Mouse (Mus musculus): Measurements from ENCODE around the gene Atp6v0b. TPM values are rescaled to one million over a fixed set of nuclear protein-coding genes. Genes with fewer than 3 reads are reported as not detected.

The Atp6v0b gene
- polyA plus RNA-seq, 1 experiment from 2014 or later = 461 TPM

- H3K27me3 ChIP-seq = no peaks in the 10 kb centered on the region
- WGBS = 80% methylated on average over 6 of the region's 6 CpGs
- H3K27ac ChIP-seq (replicated peaks) = no peak overlapping the region
- H3K4me3 ChIP-seq = no peak overlapping the region
- peaks cover 2% of the 10 kb centered on the region; the same call in 1 of the 2 replicates for H3K36me3 ChIP-seq
- no peak overlapping the region for H3K4me2 ChIP-seq (replicated peaks)
- ATAC-seq (replicated peaks) = no peak
- no peaks in the 10 kb centered on the region for H3K9me3 ChIP-seq
- peaks cover 18% of the 10 kb centered on the region for H3K4me1 ChIP-seq
- H3K9ac ChIP-seq (replicated peaks) = no peak overlapping the region
Measured at GRCm38 (mm10) chr4:117867000-117867399, 20.1 kb downstream of the Atp6v0b start.

- no peak overlapping the region for H3K9ac ChIP-seq (replicated peaks)
- 52% methylated on average over 9 of the region's 9 CpGs for WGBS
- H3K4me1 ChIP-seq = peaks cover 18% of the 10 kb centered on the region
- no peak overlapping the region for H3K27ac ChIP-seq (replicated peaks)
- no peaks in the 10 kb centered on the region for H3K36me3 ChIP-seq
- no peaks in the 10 kb centered on the region for H3K9me3 ChIP-seq
- no peak overlapping the region for H3K4me3 ChIP-seq
- ATAC-seq (replicated peaks) = no peak
- H3K4me2 ChIP-seq (replicated peaks) = no peak overlapping the region
- no peaks in the 10 kb centered on the region for H3K27me3 ChIP-seq
Measured at GRCm38 (mm10) chr4:117866083-117866482, 21.1 kb downstream of the Atp6v0b start.

- no peak overlapping the region for H3K4me2 ChIP-seq (replicated peaks)
- no peaks in the 10 kb centered on the region for H3K9me3 ChIP-seq
- H3K27me3 ChIP-seq = no peaks in the 10 kb centered on the region
- H3K9ac ChIP-seq (replicated peaks) = no peak overlapping the region
- no peak overlapping the region for H3K4me3 ChIP-seq
- peaks cover 17% of the 10 kb centered on the region for H3K4me1 ChIP-seq
- H3K36me3 ChIP-seq = no peaks in the 10 kb centered on the region
- ATAC-seq (replicated peaks) = peak; percentile 89
- H3K27ac ChIP-seq (replicated peaks) = no peak overlapping the region
- 25% methylated on average over 4 of the region's 4 CpGs for WGBS
Measured at GRCm38 (mm10) chr4:117862823-117863222, 24.3 kb downstream of the Atp6v0b start.

GRCm38 (mm10) chr4:117860570-117860969 is 26.6 kb downstream of the Atp6v0b start:
- Histone ChIP-seq H3K27me3 (no peaks in the 10 kb centered on the region), H3K4me2 (replicated peaks) (no peak overlapping the region), H3K36me3 (no peaks in the 10 kb centered on the region), H3K4me3 (no peak overlapping the region), H3K27ac (replicated peaks) (no peak overlapping the region), H3K9ac (replicated peaks) (no peak overlapping the region), H3K4me1 (peaks cover 11% of the 10 kb centered on the region), H3K9me3 (no peaks in the 10 kb centered on the region)
- ATAC-seq (replicated peaks) = no peak
- 74% methylated on average over 9 of the region's 9 CpGs for WGBS

GRCm38 (mm10) chr4:117858794-117859193 is 28.3 kb downstream of the Atp6v0b start:
- H3K4me1 ChIP-seq = peaks cover 11% of the 10 kb centered on the region
- ATAC-seq (replicated peaks) = no peak
- H3K36me3 ChIP-seq = no peaks in the 10 kb centered on the region
- H3K9me3 ChIP-seq = no peaks in the 10 kb centered on the region
- no peak overlapping the region for H3K4me3 ChIP-seq
- H3K4me2 ChIP-seq (replicated peaks) = no peak overlapping the region
- H3K9ac ChIP-seq (replicated peaks) = no peak overlapping the region
- H3K27ac ChIP-seq (replicated peaks) = no peak overlapping the region
- no peaks in the 10 kb centered on the region for H3K27me3 ChIP-seq
- 54% methylated on average over 3 of the region's 3 CpGs for WGBS

- Histone ChIP-seq H3K4me3 (no peak overlapping the region), H3K27ac (replicated peaks) (no peak overlapping the region), H3K36me3 (no peaks in the 10 kb centered on the region), H3K9me3 (no peaks in the 10 kb centered on the region), H3K4me1 (peaks cover 5% of the 10 kb centered on the region; the same call in 1 of the 2 replicates), H3K27me3 (no peaks in the 10 kb centered on the region), H3K9ac (replicated peaks) (no peak overlapping the region), H3K4me2 (replicated peaks) (no peak overlapping the region)
- no peak for ATAC-seq (replicated peaks)
- 75% methylated on average over 9 of the region's 9 CpGs for WGBS
Measured at GRCm38 (mm10) chr4:117855146-117855545, 32.0 kb downstream of the Atp6v0b start.

GRCm38 (mm10) chr4:117852152-117852868 is 34.8 kb downstream of the Atp6v0b start:
- no peaks in the 10 kb centered on the region for H3K9me3 ChIP-seq
- H3K4me1 ChIP-seq = peaks cover 15% of the 10 kb centered on the region; the same call in 1 of the 2 replicates
- no peak overlapping the region for H3K9ac ChIP-seq (replicated peaks)
- no peaks in the 10 kb centered on the region for H3K27me3 ChIP-seq
- 86% methylated on average over 10 of the region's 10 CpGs for WGBS
- no peak overlapping the region for H3K27ac ChIP-seq (replicated peaks)
- H3K4me3 ChIP-seq = no peak overlapping the region
- H3K36me3 ChIP-seq = no peaks in the 10 kb centered on the region
- no peak for ATAC-seq (replicated peaks)
- no peak overlapping the region for H3K4me2 ChIP-seq (replicated peaks)

- Histone ChIP-seq H3K9me3 (no peaks in the 10 kb centered on the region), H3K27me3 (no peaks in the 10 kb centered on the region), H3K27ac (replicated peaks) (no peak overlapping the region), H3K4me2 (replicated peaks) (no peak overlapping the region), H3K9ac (replicated peaks) (no peak overlapping the region), H3K4me3 (no peak overlapping the region), H3K36me3 (no peaks in the 10 kb centered on the region), H3K4me1 (peaks cover 15% of the 10 kb centered on the region; the same call in 1 of the 2 replicates)
- ATAC-seq (replicated peaks) = no peak
- 78% methylated on average over 7 of the region's 7 CpGs for WGBS
Measured at GRCm38 (mm10) chr4:117850871-117851270, 36.3 kb downstream of the Atp6v0b start.

GRCm38 (mm10) chr4:117850176-117850575 is 37.0 kb downstream of the Atp6v0b start:
- 67% methylated on average over 7 of the region's 7 CpGs for WGBS
- Histone ChIP-seq H3K9me3 (no peaks in the 10 kb centered on the region), H3K36me3 (no peaks in the 10 kb centered on the region), H3K27me3 (no peaks in the 10 kb centered on the region), H3K9ac (replicated peaks) (no peak overlapping the region), H3K4me2 (replicated peaks) (no peak overlapping the region), H3K27ac (replicated peaks) (no peak overlapping the region), H3K4me3 (no peak overlapping the region), H3K4me1 (peaks cover 15% of the 10 kb centered on the region; the same call in 1 of the 2 replicates)
- ATAC-seq (replicated peaks) = no peak

GRCm38 (mm10) chr4:117849506-117849905 is 37.6 kb downstream of the Atp6v0b start:
- H3K4me3 ChIP-seq = no peak overlapping the region
- peaks cover 15% of the 10 kb centered on the region; the same call in 1 of the 2 replicates for H3K4me1 ChIP-seq
- no peaks in the 10 kb centered on the region for H3K27me3 ChIP-seq
- no peaks in the 10 kb centered on the region for H3K9me3 ChIP-seq
- H3K36me3 ChIP-seq = no peaks in the 10 kb centered on the region
- H3K9ac ChIP-seq (replicated peaks) = no peak overlapping the region
- 17% methylated on average over 5 of the region's 5 CpGs for WGBS
- H3K27ac ChIP-seq (replicated peaks) = no peak overlapping the region
- H3K4me2 ChIP-seq (replicated peaks) = no peak overlapping the region
- no peak for ATAC-seq (replicated peaks)

GRCm38 (mm10) chr4:117849063-117849462 is 38.1 kb downstream of the Atp6v0b start:
- Histone ChIP-seq H3K27me3 (no peaks in the 10 kb centered on the region), H3K9me3 (no peaks in the 10 kb centered on the region), H3K4me2 (replicated peaks) (no peak overlapping the region), H3K4me3 (no peak overlapping the region), H3K36me3 (no peaks in the 10 kb centered on the region), H3K9ac (replicated peaks) (no peak overlapping the region), H3K4me1 (peaks cover 15% of the 10 kb centered on the region; the same call in 1 of the 2 replicates), H3K27ac (replicated peaks) (no peak overlapping the region)
- no peak for ATAC-seq (replicated peaks)
- whole genome bisulfite sequencing = 42% methylated on average over 17 of the region's 17 CpGs

- H3K4me1 ChIP-seq = peaks cover 15% of the 10 kb centered on the region; the same call in 1 of the 2 replicates
- peak; percentile 41; the same call in 1 of the 2 replicates for ATAC-seq (replicated peaks)
- no peak overlapping the region for H3K9ac ChIP-seq (replicated peaks)
- H3K27me3 ChIP-seq = no peaks in the 10 kb centered on the region
- no peak overlapping the region for H3K27ac ChIP-seq (replicated peaks)
- H3K4me3 ChIP-seq = no peak overlapping the region
- H3K9me3 ChIP-seq = no peaks in the 10 kb centered on the region
- no peaks in the 10 kb centered on the region for H3K36me3 ChIP-seq
- 15% methylated on average over 2 of the region's 2 CpGs for WGBS
- no peak overlapping the region for H3K4me2 ChIP-seq (replicated peaks)
Measured at GRCm38 (mm10) chr4:117847011-117847410, 40.1 kb downstream of the Atp6v0b start.

GRCm38 (mm10) chr4:117846261-117846660 is 40.9 kb downstream of the Atp6v0b start:
- no peak overlapping the region for H3K9ac ChIP-seq (replicated peaks)
- no peak overlapping the region for H3K4me3 ChIP-seq
- H3K27ac ChIP-seq (replicated peaks) = no peak overlapping the region
- ATAC-seq (replicated peaks) = no peak
- H3K36me3 ChIP-seq = no peaks in the 10 kb centered on the region
- H3K27me3 ChIP-seq = no peaks in the 10 kb centered on the region
- peaks cover 15% of the 10 kb centered on the region; the same call in 1 of the 2 replicates for H3K4me1 ChIP-seq
- no peak overlapping the region for H3K4me2 ChIP-seq (replicated peaks)
- no peaks in the 10 kb centered on the region for H3K9me3 ChIP-seq
- 95% methylated on average over 4 of the region's 4 CpGs for WGBS
